Mouse (Mus musculus) liver, embryonic 14.5 days (tissue): ENCODE data around the gene Trak2.
"Not testable (repeated sequence)": the region's sequence is repeated elsewhere in the genome, so short reads cannot be mapped to it uniquely, and the experiment has no call there.

Experiments
- CTCF ChIP-seq: IDR thresholded peaks from 2 replicates; pipeline ENCODE4 v1.5.1; 2016; ENCODE audit warnings: antibody characterized with exemption, low read depth, control low read depth
- EP300 ChIP-seq: IDR thresholded peaks from 2 replicates; pipeline ENCODE4 v1.6.1; 2016; ENCODE audit warnings: antibody characterized with exemption, low read depth

DNA sequence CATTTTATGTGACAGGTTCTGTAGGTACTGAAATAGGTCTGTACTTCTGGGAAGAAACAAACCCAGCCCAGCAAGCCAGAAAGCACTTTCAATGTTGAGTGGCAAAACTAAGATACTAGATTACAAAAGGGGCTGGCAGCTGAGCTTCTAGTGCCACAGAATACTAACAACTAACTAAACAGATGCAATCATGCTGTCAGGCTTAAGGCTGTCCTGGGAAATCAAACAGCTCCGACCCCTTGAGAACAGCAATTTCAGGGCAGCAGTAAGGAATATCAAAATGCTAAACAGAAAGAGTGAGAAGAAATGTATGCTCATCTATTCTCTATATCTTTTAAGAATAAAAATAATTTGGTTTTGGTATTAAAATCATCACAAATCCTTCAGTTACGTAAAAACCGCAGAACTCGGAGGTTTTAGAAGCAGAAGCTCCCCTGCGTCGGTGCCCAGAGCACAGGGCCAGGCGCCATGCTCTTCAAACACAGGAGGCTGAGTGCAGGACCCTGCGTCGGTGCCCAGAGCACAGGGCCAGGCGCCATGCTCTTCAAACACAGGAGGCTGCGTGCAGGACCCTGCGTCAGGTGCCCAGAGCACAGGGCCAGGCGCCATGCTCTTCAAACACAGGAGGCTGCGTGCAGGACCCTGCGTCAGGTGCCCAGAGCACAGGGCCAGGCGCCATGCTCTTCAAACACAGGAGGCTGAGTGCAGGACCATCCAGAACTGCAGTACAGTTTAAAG, 14.3 kb downstream of the Trak2 start:
- TF ChIP-seq CTCF, EP300: not testable (repeated sequence)
